Mouse (Mus musculus): ENCODE results near the gene Krtap4-1. TPM values are rescaled to one million over a fixed set of nuclear protein-coding genes. Genes with fewer than 3 reads are reported as not detected.
"Not testable (repeated sequence)": the region's sequence is repeated elsewhere in the genome, so short reads cannot be mapped to it uniquely, and the experiment has no call there.

Gene Krtap4-1
- not detected in 2 replicates for polyA plus RNA-seq (2014; fragmentation: Nextera tagmentation; extraction: Ambion mirVana)

DNA sequence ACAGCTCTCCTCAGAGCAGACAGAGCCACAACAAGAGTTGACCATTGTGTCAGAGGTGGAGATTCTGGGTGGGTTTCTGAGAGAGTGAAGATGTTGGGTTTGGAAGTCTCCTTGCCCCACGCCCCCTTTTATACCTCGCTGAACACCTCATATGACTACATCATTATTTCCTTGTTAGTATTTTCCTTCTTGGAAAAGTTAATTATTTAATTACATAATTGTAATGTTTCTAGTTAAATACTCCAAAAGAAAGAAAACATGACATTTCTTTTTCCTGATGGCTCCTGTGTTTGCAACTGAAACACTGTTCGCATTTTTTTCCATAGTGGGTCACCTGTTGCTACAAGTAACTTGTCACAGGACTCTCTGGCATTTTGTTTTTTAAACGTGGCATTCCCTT lies at the start of gene Krtap4-1:
Krtap4-1 (minus strand) TSS at position 101 of the 400 bp plus-strand sequence.
- no peaks in the 10 kb centered on the region for H3K27me3 ChIP-seq (ENCODE audit: control insufficient read depth, insufficient read depth, low read length)
- DNase-seq (ENCODE audit: low spot score), result no peak
- no peak within 1 kb of the TSS for H3K9ac ChIP-seq (ENCODE audit: low read length)
- no peak for ATAC-seq (ENCODE audit: insufficient read depth, low FRiP score, low TSS enrichment)
- no peaks in the 10 kb centered on the region for H3K4me1 ChIP-seq (ENCODE audit: control insufficient read depth, insufficient read depth, low read length)
- no peak within 1 kb of the TSS for H3K27ac ChIP-seq (ENCODE audit: low read depth, low read length)
- no peak within 1 kb of the TSS for H3K4me2 ChIP-seq (ENCODE audit: low read depth)
- no peaks in the 10 kb centered on the region for H3K9me3 ChIP-seq (ENCODE audit: control insufficient read depth, low read length)
- 84% methylated on average over 4 of the region's 4 CpGs for WGBS
- H3K36me3 ChIP-seq (ENCODE audit: control insufficient read depth, insufficient read depth, low read length), result no peaks in the 10 kb centered on the region
- H3K4me3 ChIP-seq (ENCODE audit: low read depth, low read length), result no peak within 1 kb of the TSS

DNA sequence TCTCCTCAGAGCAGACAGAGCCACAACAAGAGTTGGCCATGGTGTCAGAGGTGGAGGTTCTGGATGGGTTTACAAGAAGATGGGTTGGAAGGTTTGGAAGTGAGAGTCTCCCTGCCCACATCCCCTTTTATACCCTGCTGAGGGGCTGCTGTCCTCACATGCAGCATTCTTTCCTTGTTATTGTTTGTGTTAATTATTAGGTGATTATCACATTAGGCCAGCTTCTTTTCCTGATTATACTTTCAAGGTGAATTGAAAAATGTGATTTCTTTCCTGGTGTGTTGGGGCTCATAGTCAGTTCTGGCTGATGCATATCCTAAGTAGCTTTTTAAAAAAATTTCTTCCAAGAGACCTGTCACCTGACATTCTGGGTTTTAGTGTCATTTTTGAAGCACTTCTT lies 37.8 kb upstream of the Krtap4-1 start, which contains the start of gene Krtap4-6:
Krtap4-6 (minus strand) TSS at position 101 of the 400 bp plus-strand sequence.
- Histone ChIP-seq H3K4me3 (ENCODE audit: low read depth, low read length) (no peak within 1 kb of the TSS), H3K27ac (ENCODE audit: low read depth, low read length) (no peak within 1 kb of the TSS)
- no peak for ATAC-seq (ENCODE audit: insufficient read depth, low FRiP score, low TSS enrichment)

DNA sequence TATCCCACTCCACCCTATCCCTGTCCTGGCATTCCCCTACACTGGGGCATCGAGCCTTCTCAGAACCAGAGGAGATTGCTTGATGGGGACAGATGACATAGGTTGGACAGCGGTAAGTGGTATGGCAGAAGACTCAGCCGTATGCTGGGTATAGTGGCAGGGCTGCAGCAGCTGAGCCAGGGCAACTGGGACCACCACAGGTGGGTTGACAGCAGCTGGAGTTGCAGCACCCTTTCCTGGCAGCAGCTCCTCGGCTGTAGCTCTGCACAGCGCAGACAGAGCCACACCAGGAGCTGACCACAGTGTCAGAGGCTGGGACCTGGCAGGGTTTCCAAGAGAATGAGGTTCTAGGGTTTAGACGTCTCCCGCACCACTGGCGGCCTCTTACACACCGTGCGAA lies 34.8 kb upstream of the Krtap4-1 start:
- WGBS, result 92% methylated on average over 10 of the region's 10 CpGs
- Histone ChIP-seq H3K4me1 (ENCODE audit: control insufficient read depth, insufficient read depth, low read length) (no peaks in the 10 kb centered on the region), H3K9me3 (ENCODE audit: control insufficient read depth, low read length) (no peaks in the 10 kb centered on the region), H3K27me3 (ENCODE audit: control insufficient read depth, insufficient read depth, low read length) (no peaks in the 10 kb centered on the region), H3K9ac (ENCODE audit: low read length) (no peak overlapping the region), H3K4me3 (ENCODE audit: low read depth, low read length) (no peak overlapping the region), H3K36me3 (ENCODE audit: control insufficient read depth, insufficient read depth, low read length) (no peaks in the 10 kb centered on the region), H3K4me2 (ENCODE audit: low read depth) (no peak overlapping the region), H3K27ac (ENCODE audit: low read depth, low read length) (no peak overlapping the region)
- DNase-seq (ENCODE audit: low spot score) (no peak), ATAC-seq (ENCODE audit: insufficient read depth, low FRiP score, low TSS enrichment) (no peak)

More for the DNA sequence above, 37.8 kb upstream of the Krtap4-1 start, which contains the start of gene Krtap4-6:
- no peaks in the 10 kb centered on the region for H3K36me3 ChIP-seq (ENCODE audit: control insufficient read depth, insufficient read depth, low read length)
- H3K27me3 ChIP-seq (ENCODE audit: control insufficient read depth, insufficient read depth, low read length), result no peaks in the 10 kb centered on the region
- no peak for DNase-seq (ENCODE audit: low spot score)
- H3K4me2 ChIP-seq (ENCODE audit: low read depth), result no peak within 1 kb of the TSS
- no peak within 1 kb of the TSS for H3K9ac ChIP-seq (ENCODE audit: low read length)
- H3K9me3 ChIP-seq (ENCODE audit: control insufficient read depth, low read length), result no peaks in the 10 kb centered on the region
- H3K4me1 ChIP-seq (ENCODE audit: control insufficient read depth, insufficient read depth, low read length), result no peaks in the 10 kb centered on the region

DNA sequence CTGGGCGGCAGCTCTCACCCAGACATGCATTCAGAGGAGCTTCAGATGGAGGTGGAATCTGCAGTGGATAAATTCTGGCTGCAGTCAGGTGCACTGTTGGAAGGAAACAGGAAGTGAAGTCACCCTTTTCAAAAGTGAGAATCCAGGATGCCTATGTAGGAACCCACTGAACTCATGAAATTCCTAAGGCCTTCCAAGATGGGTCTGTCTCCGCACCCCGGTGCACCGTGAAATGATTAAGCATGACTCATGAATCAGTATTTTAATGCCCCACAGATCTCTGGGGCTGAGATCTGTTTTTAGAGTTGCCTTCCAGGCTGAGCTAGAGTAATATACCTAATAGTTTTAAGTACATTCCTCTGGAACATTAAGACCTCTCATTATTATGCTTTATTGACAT lies 31.2 kb upstream of the Krtap4-1 start:
- H3K9me3 ChIP-seq (ENCODE audit: control insufficient read depth, low read length), result no peaks in the 10 kb centered on the region
- WGBS, result 90% methylated on average over 4 of the region's 4 CpGs
- H3K4me2 ChIP-seq (ENCODE audit: low read depth), result no peak overlapping the region
- no peaks in the 10 kb centered on the region for H3K27me3 ChIP-seq (ENCODE audit: control insufficient read depth, insufficient read depth, low read length)
- DNase-seq (ENCODE audit: low spot score) (no peak), ATAC-seq (ENCODE audit: insufficient read depth, low FRiP score, low TSS enrichment) (no peak)
- no peaks in the 10 kb centered on the region for H3K36me3 ChIP-seq (ENCODE audit: control insufficient read depth, insufficient read depth, low read length)
- no peaks in the 10 kb centered on the region for H3K4me1 ChIP-seq (ENCODE audit: control insufficient read depth, insufficient read depth, low read length)
- no peak overlapping the region for H3K27ac ChIP-seq (ENCODE audit: low read depth, low read length)
- H3K4me3 ChIP-seq (ENCODE audit: low read depth, low read length), result no peak overlapping the region
- H3K9ac ChIP-seq (ENCODE audit: low read length), result no peak overlapping the region

DNA sequence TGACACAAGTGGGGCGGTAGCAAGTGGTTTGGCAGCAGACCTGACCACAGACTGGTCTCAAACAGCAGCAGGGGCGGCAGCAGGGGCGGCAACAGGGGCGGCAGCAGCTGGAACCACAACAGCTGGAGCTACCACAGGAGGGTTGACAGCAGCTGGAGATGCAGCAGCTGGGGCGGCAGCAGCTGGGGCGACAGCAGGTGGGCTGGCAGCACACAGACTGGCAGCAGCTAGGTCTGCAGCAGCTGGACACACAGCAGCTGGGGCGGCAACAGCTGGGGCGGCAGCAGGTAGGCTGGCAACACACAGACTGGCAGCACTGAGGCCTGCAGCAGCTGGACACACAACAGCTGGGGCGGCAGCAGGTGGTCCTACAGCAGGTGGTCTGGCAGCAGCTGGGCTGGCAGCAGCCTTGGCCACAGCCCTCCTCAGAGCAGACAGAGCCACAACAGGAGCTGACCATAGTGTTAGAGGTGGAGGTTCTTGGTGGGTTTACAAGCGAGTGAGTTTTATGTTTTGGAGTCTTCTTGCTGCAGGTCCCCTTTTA lies 30.5 kb upstream of the Krtap4-1 start, which contains the start of gene Gm11563:
Gm11563 (minus strand) TSS at position 494 of the 544 bp plus-strand sequence.
- ATAC-seq (ENCODE audit: insufficient read depth, low FRiP score, low TSS enrichment); H3K4me2 ChIP-seq (ENCODE audit: low read depth); H3K4me3 ChIP-seq (ENCODE audit: low read depth, low read length); H3K4me1 ChIP-seq (ENCODE audit: control insufficient read depth, insufficient read depth, low read length); H3K27ac ChIP-seq (ENCODE audit: low read depth, low read length); DNase-seq (ENCODE audit: low spot score); H3K9ac ChIP-seq (ENCODE audit: low read length); H3K27me3 ChIP-seq (ENCODE audit: control insufficient read depth, insufficient read depth, low read length); H3K36me3 ChIP-seq (ENCODE audit: control insufficient read depth, insufficient read depth, low read length); H3K9me3 ChIP-seq (ENCODE audit: control insufficient read depth, low read length): not testable (repeated sequence)
- 64% methylated on average over 10 of the region's 10 CpGs for WGBS

DNA sequence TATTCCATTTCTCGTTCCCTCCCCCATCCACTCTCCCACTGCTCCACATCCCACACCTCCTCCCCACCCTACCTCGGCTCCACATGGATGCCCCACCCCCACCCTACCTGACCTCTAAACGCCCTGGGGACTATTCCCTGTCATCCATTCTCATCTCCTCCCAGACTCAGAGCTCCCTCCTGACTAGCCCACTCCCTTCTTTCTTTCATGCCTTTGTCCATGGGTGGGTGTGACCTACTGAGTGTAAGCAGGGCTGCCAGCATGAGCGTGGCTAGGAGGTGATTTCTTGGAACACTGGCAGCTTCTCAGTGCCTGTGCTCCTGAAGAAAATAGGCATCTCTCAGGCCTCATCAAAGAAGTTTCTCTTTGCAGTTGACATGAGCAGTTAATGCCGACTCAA lies 29.0 kb upstream of the Krtap4-1 start:
- Histone ChIP-seq H3K4me3 (ENCODE audit: low read depth, low read length) (no peak overlapping the region), H3K27ac (ENCODE audit: low read depth, low read length) (no peak overlapping the region), H3K4me1 (ENCODE audit: control insufficient read depth, insufficient read depth, low read length) (no peaks in the 10 kb centered on the region), H3K9ac (ENCODE audit: low read length) (no peak overlapping the region), H3K4me2 (ENCODE audit: low read depth) (no peak overlapping the region), H3K36me3 (ENCODE audit: control insufficient read depth, insufficient read depth, low read length) (no peaks in the 10 kb centered on the region), H3K27me3 (ENCODE audit: control insufficient read depth, insufficient read depth, low read length) (no peaks in the 10 kb centered on the region), H3K9me3 (ENCODE audit: control insufficient read depth, low read length) (no peaks in the 10 kb centered on the region)
- DNase-seq (ENCODE audit: low spot score) (no peak), ATAC-seq (ENCODE audit: insufficient read depth, low FRiP score, low TSS enrichment) (no peak)
- WGBS, result 48% methylated on average over 5 of the region's 5 CpGs

DNA sequence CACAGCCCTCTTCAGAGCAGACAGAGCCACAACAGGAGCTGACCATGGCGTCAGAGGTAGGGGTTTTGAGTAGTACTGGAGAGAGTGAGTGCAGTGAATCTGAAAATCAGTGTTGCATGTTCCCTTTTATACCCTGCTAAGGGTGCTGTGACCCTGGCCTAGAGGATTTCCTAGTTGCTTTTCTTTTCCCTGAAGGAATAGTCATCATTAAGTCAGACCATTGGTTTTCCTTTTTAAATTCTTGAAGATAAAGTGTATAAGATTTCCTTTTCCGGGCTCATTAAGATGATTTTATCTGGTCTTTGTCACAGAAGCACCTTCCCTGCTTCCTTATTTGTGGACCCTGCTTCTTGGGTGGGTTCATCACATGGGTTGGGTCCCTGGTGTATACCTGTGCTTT lies 22.1 kb upstream of the Krtap4-1 start, which contains the start of gene Gm11555:
Gm11555 (minus strand) TSS at position 101 of the 400 bp plus-strand sequence.
- ATAC-seq (ENCODE audit: insufficient read depth, low FRiP score, low TSS enrichment) (no peak), DNase-seq (ENCODE audit: low spot score) (no peak)
- H3K27ac ChIP-seq (ENCODE audit: low read depth, low read length), result no peak within 1 kb of the TSS
- no peak within 1 kb of the TSS for H3K4me2 ChIP-seq (ENCODE audit: low read depth)
- no peaks in the 10 kb centered on the region for H3K4me1 ChIP-seq (ENCODE audit: control insufficient read depth, insufficient read depth, low read length)
- 85% methylated on average over 2 of the region's 2 CpGs for WGBS
- H3K36me3 ChIP-seq (ENCODE audit: control insufficient read depth, insufficient read depth, low read length), result no peaks in the 10 kb centered on the region
- H3K4me3 ChIP-seq (ENCODE audit: low read depth, low read length), result no peak within 1 kb of the TSS
- no peaks in the 10 kb centered on the region for H3K27me3 ChIP-seq (ENCODE audit: control insufficient read depth, insufficient read depth, low read length)
- H3K9me3 ChIP-seq (ENCODE audit: control insufficient read depth, low read length), result no peaks in the 10 kb centered on the region
- no peak within 1 kb of the TSS for H3K9ac ChIP-seq (ENCODE audit: low read length)

DNA sequence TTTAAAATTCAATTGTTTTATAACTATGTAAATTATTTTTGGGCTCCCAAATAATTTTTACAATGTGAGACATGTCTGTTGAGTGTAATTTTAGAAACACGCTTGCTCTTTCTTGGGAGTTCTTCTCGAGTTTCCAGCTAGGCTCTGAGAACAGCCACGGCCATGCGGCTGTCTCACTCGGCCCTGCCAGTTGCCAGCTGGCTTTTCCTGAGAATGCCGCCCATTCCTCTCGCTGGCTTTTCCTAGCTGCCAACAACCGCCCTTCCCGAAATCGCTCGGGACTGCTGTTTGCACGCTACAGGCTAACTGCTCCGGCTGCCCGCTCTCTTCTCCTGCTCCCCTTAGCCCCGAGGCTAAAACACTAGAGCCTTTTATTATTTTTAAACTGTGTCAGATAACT lies 18.4 kb upstream of the Krtap4-1 start:
- no peak overlapping the region for H3K9ac ChIP-seq (ENCODE audit: low read length)
- 89% methylated on average over 15 of the region's 15 CpGs for whole genome bisulfite sequencing
- H3K36me3 ChIP-seq (ENCODE audit: control insufficient read depth, insufficient read depth, low read length), result no peaks in the 10 kb centered on the region
- no peak overlapping the region for H3K4me3 ChIP-seq (ENCODE audit: low read depth, low read length)
- DNase-seq (ENCODE audit: low spot score), result no peak
- H3K9me3 ChIP-seq (ENCODE audit: control insufficient read depth, low read length), result no peaks in the 10 kb centered on the region
- ATAC-seq (ENCODE audit: insufficient read depth, low FRiP score, low TSS enrichment), result no peak
- H3K4me1 ChIP-seq (ENCODE audit: control insufficient read depth, insufficient read depth, low read length), result no peaks in the 10 kb centered on the region
- H3K4me2 ChIP-seq (ENCODE audit: low read depth), result no peak overlapping the region
- no peak overlapping the region for H3K27ac ChIP-seq (ENCODE audit: low read depth, low read length)
- H3K27me3 ChIP-seq (ENCODE audit: control insufficient read depth, insufficient read depth, low read length), result no peaks in the 10 kb centered on the region

DNA sequence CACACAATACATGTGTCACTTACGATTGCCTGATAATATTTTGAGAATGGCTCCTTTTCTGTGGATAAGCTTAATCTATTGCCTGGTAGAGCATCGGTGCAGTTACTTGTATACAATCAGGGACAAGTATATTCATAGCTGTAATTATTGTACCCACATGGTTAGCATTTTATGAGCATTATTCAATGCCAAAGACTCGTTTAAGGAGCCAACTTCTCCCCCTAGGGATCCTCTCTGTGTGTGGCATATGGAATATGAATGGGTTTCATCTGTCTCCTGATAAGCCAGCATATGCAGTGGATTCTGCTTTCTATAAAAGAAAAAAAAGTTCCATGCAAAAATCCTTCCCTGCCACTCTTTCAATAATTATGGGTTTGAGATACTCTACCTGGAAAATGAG lies 16.3 kb upstream of the Krtap4-1 start:
- no peak for DNase-seq (ENCODE audit: low spot score)
- WGBS, result 84% methylated on average over 3 of the region's 3 CpGs
- Histone ChIP-seq H3K27me3 (ENCODE audit: control insufficient read depth, insufficient read depth, low read length) (no peaks in the 10 kb centered on the region), H3K27ac (ENCODE audit: low read depth, low read length) (no peak overlapping the region), H3K4me1 (ENCODE audit: control insufficient read depth, insufficient read depth, low read length) (no peaks in the 10 kb centered on the region), H3K4me3 (ENCODE audit: low read depth, low read length) (no peak overlapping the region), H3K36me3 (ENCODE audit: control insufficient read depth, insufficient read depth, low read length) (no peaks in the 10 kb centered on the region), H3K9me3 (ENCODE audit: control insufficient read depth, low read length) (no peaks in the 10 kb centered on the region), H3K4me2 (ENCODE audit: low read depth) (no peak overlapping the region), H3K9ac (ENCODE audit: low read length) (no peak overlapping the region)
- no peak for ATAC-seq (ENCODE audit: insufficient read depth, low FRiP score, low TSS enrichment)

Data from neural tube, embryonic 11.5 days (tissue).